Mouse (Mus musculus): ENCODE measurements around the gene Btbd7.

DNA sequence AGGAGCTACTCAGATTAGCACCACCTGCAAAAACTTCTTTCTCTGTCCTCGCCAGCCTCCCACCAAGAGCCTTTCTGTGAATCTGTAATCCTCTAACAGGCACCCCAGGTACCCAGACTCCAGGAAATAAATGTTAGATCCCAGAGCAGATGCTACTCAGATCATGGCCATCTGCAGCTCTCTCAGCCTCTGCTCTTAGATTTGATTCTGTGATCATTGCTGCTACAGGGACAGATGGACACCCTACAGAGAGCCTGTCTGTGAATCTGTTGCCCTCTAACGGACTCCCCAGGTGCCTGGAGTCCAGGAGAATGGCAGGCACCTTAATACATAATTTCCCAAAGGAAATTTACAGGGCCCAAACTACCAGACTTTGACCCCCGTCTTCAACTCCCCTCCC, 29.9 kb upstream of the Btbd7 start:
- TF ChIP-seq POLR2A (IDR thresholded peaks at IDR 0.05; ENCODE audit: borderline replicate concordance, control insufficient read depth, low read depth, low read length) (no peak), CTCF (IDR thresholded peaks at IDR 0.05; ENCODE audit: control insufficient read depth, insufficient read depth, low read length) (no peak)
